Mouse (Mus musculus) adrenal gland, adult 8-10 months (tissue): ENCODE results near the gene Olfr1180. TPM values are rescaled to one million over a fixed set of nuclear protein-coding genes. Genes with fewer than 3 reads are reported as not detected.
"Not testable (repeated sequence)": the region's sequence is repeated elsewhere in the genome, so short reads cannot be mapped to it uniquely, and the experiment has no call there.

ENCODE experiments used
- DNase-seq: peaks from one replicate; pipeline ENCODE4 v3.0.0; 2022
- total RNA-seq, 4 experiments: library from RNA; stranded (reverse); gene quantifications; 2 replicates each; pipeline ENCODE4 v1.2.4; 2022

The Olfr1180 gene
- not detected for total RNA-seq

DNA sequence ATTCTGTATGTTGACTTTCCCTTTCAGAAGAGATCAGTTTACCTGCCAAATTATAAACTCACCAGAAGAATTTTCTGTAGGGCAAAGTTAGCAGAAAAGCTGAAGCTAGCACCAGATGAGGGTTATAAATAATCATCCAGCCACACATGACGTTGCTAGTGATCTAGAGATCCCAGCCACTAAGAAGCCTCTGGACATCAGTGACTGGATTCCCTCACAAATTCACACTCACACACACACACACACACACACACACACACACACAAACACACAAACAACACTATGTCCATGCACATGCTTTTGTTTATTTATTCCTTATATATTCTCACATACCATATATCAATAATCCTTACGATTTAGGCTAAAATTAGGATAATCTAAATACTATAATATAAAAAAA, at the start of gene Olfr1180:
TSS of gene Olfr1180 (minus strand) at position 101 of the 400 bp plus-strand sequence.
- no peak for DNase-seq

- DNase-seq: not testable (repeated sequence)
These were observed 35.6 kb upstream of the Olfr1180 start, which contains the start of gene Olfr1183 for GRCm38 (mm10) chr2:88454567-88454966. Gene Olfr1183 (plus strand): TSS chr2:88454867.

- no peak for DNase-seq
These were observed 30.1 kb upstream of the Olfr1180 start, which contains the start of gene Gm13757 for GRCm38 (mm10) chr2:88449031-88449430. Gene Gm13757 (minus strand): TSS chr2:88449131.

DNA sequence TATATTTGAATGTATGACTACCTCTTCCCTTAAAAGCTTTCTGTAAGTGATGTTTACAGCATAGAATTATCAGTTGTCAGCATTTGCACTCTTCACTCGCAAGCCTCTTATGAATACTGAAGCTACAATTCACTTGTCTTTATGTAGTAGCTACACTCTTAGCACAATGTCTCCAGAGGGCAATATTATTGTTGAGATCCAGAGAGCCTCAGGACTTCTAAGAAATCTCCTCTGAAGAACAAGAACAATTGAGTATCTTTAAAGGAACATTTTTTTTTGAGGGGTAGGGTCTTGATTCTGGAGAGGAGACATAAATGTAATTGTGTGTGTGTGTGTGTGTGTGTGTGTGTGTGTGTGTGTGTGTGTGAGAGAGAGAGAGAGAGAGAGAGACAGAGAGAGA, 7.1 kb upstream of the Olfr1180 start, which contains the start of gene Olfr1181:
TSS of gene Olfr1181 (minus strand) at position 101 of the 400 bp plus-strand sequence.
- DNase-seq: no peak

- no peak for DNase-seq
These were observed 12.6 kb downstream of the Olfr1180 start, which contains the start of gene Olfr1179 for GRCm38 (mm10) chr2:88406353-88406752. Gene Olfr1179 (minus strand): TSS chr2:88406453.

- DNase-seq: no peak
These were observed 32.2 kb downstream of the Olfr1180 start, which contains the start of gene Olfr1178 for GRCm38 (mm10) chr2:88386762-88387161. Gene Olfr1178 (plus strand): TSS chr2:88387062.

Other genes starting within 250 kb of the Olfr1180 start
- gene Olfr1168, start 237.3 kb downstream of the Olfr1180 start, total RNA-seq: not detected
- gene Olfr1170, start 190.8 kb downstream of the Olfr1180 start, total RNA-seq: not detected
- gene Olfr1173, start 139.3 kb downstream of the Olfr1180 start, total RNA-seq: not detected
- not detected for gene Olfr1174-ps, start 104.0 kb downstream of the Olfr1180 start, total RNA-seq
- under 1 TPM in 1 of 4 experiments, not detected in 3; 0.06 TPM for gene Olfr1175-ps, start 91.9 kb downstream of the Olfr1180 start, total RNA-seq
- gene Olfr1176, start 82.4 kb downstream of the Olfr1180 start, total RNA-seq: not detected
- not detected for gene Olfr1177-ps, start 72.7 kb downstream of the Olfr1180 start, total RNA-seq
- gene Olfr1178, start 32.1 kb downstream of the Olfr1180 start, total RNA-seq: not detected
- not detected for gene Olfr1179, start 12.7 kb downstream of the Olfr1180 start, total RNA-seq
- gene Olfr1181, start 7.0 kb upstream of the Olfr1180 start, total RNA-seq: not detected
- gene Gm13757, start 30.0 kb upstream of the Olfr1180 start, total RNA-seq: not detected
- not detected for gene Olfr1183, start 35.7 kb upstream of the Olfr1180 start, total RNA-seq
- not detected for gene Olfr1184, start 64.4 kb upstream of the Olfr1180 start, total RNA-seq
- not detected for gene Olfr1185-ps1, start 74.2 kb upstream of the Olfr1180 start, total RNA-seq
- not detected for gene Olfr1186, start 99.4 kb upstream of the Olfr1180 start, total RNA-seq
- not detected for gene Olfr1188, start 137.8 kb upstream of the Olfr1180 start, total RNA-seq
- gene Olfr1189, start 167.3 kb upstream of the Olfr1180 start, total RNA-seq: not detected
- not detected for gene Olfr1191-ps1, start 221.4 kb upstream of the Olfr1180 start, total RNA-seq
- not detected for gene Olfr1192-ps1, start 229.4 kb upstream of the Olfr1180 start, total RNA-seq